Mouse (Mus musculus) lung, adult 2 months (tissue): ENCODE data around the gene Med18.

Experiments used
- CTCF ChIP-seq: fragments of 200-500 bp; IDR thresholded peaks from 2 replicates; pipeline ENCODE4 v1.5.1; 2011; ENCODE audit warnings: mild to moderate bottlenecking, low read length, control low read depth; ENCODE audit not compliant: insufficient read depth
- POLR2A ChIP-seq: fragments of 200-500 bp; IDR thresholded peaks from 2 replicates; pipeline ENCODE4 v1.6.1; 2011; ENCODE audit warnings: low read depth, mild to moderate bottlenecking, control low read depth, low read length, borderline replicate concordance; ENCODE audit errors: extremely low read depth

DNA sequence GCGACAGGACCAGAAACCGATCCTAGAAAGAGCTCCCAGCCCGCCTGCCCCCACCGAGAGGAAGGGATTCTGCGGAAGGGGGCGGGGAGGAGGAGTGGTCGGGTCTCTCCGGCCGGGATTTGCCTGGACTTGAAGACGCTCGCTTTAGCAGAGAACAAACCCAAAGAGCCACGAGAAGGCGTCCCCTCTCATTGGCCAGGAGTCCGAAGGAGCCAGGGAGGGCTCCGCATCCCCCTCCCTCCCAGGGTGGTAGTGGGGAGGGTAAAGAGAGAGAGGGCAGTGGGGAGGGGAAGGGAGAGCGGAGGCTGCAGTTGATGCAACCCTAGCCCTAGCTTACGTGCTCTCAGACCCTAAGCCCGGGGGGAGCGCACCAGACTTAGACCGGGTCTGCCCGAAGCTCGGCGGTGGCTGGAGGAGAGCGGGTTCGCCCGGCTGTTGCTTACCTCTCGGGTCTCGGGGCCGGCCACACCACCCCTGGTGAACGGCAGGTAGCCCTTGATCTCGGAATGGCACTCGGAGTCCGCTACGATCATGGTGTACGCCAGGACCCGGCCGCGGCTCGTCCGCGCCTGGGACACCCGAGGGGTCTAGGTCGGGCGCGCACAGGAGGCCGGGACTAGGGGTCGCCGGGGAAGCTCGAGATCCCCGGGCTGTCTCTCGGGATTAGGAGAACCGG lies 46.0 kb upstream of the Med18 start:
- TF ChIP-seq POLR2A, result 0 out of 2 replicates have a peak, but pooled peaks have one; percentile 6
- TF ChIP-seq CTCF, result no peak
